ENCODE assay signal across 8 mouse cellular contexts in the genomic region with DNA sequence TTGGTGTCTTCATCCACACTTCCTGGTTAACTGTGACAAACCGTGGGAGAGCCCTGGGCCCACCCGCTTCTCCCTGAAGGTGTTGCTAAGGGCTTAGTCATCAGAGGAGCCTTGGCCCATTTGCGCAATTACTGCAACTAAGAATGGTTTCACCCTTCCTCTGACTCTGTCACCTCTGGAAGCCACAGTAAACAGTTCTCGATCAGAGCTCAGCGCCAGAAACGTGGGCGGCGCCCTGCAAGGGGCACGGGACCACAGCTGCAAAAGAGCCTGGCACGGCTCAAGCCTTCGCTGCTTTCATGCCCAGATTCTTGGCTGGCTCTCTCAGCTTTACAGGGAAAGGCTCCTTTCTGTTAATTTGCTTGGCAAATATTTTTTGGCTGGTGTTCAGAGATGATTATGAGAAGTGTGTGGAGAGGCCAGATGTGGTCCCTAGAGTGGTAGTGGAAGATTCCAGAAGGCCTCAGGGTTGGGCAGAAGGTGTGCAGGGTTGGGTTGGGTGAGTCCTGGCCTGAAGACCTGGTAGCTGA.
A peak's percentile ranks its signal among the peaks of the same experiment; 100 is the strongest.
DNase-seq lines count a peak whose midpoint lies in the region; ATAC-seq and TF ChIP-seq lines count a peak whose summit lies in the region.

No protein-coding gene starts in this region.

- TF ChIP-seq POLR2A in small intestine, adult 2 months (IDR thresholded peaks at IDR 0.05; ENCODE audit: low read depth, low read length) = no peak

- H3K27ac ChIP-seq in forebrain, postnatal 0 days (ENCODE audit: low read depth, low read length) = no peak overlapping the region
- no peak overlapping the region for H3K27ac ChIP-seq in forebrain, embryonic 10.5 days
- H3K27ac ChIP-seq in small intestine, adult 2 months (ENCODE audit: insufficient read depth, low read depth, low read length) = peak overlapping the region; percentile 10
- no peak overlapping the region for H3K27ac ChIP-seq in midbrain, embryonic 15.5 days

- intact Hi-C loops in left cerebral cortex, postnatal 14 days (cut with DNase I) = no loop called here

- H3K27me3 ChIP-seq in forebrain, postnatal 0 days (ENCODE audit: insufficient read depth, low read length) = no peaks in the 10 kb centered on the region
- H3K27me3 ChIP-seq in forebrain, embryonic 10.5 days (ENCODE audit: poor library complexity, severe bottlenecking) = no peaks in the 10 kb centered on the region
- no peaks in the 10 kb centered on the region for H3K27me3 ChIP-seq in small intestine, adult 2 months (ENCODE audit: control insufficient read depth, insufficient read depth, low read length)
- H3K27me3 ChIP-seq in midbrain, embryonic 15.5 days (replicated peaks) = no peaks in the 10 kb centered on the region

- no peaks in the 10 kb centered on the region for H3K9me3 ChIP-seq in forebrain, postnatal 0 days (ENCODE audit: low read length)
- no peaks in the 10 kb centered on the region for H3K9me3 ChIP-seq in forebrain, embryonic 10.5 days
- H3K9me3 ChIP-seq in midbrain, embryonic 15.5 days = no peaks in the 10 kb centered on the region

- no peak overlapping the region for H3K4me3 ChIP-seq in forebrain, postnatal 0 days (ENCODE audit: low read depth, low read length)
- H3K4me3 ChIP-seq in forebrain, embryonic 10.5 days = no peak overlapping the region
- H3K4me3 ChIP-seq in small intestine, adult 2 months (ENCODE audit: low read depth, low read length) = no peak overlapping the region
- no peak overlapping the region for H3K4me3 ChIP-seq in midbrain, embryonic 15.5 days

- no peaks in the 10 kb centered on the region for H3K36me3 ChIP-seq in forebrain, postnatal 0 days (ENCODE audit: insufficient read depth)
- H3K36me3 ChIP-seq in forebrain, embryonic 10.5 days (replicated peaks) = no peaks in the 10 kb centered on the region
- H3K36me3 ChIP-seq in small intestine, adult 2 months (ENCODE audit: control insufficient read depth, insufficient read depth, low read length) = no peaks in the 10 kb centered on the region
- no peaks in the 10 kb centered on the region for H3K36me3 ChIP-seq in midbrain, embryonic 15.5 days (replicated peaks)

- ATAC-seq in forebrain, postnatal 0 days = peak; percentile 74; the same call in 1 of the 2 replicates
- ATAC-seq in common myeloid progenitor, adult 5-6 weeks (replicated peaks; ENCODE audit: low read depth, poor library complexity, severe bottlenecking) = peak; percentile 85
- ATAC-seq in midbrain, embryonic 15.5 days (replicated peaks) = no peak

- H3K4me2 ChIP-seq in forebrain, postnatal 0 days (ENCODE audit: low read depth) = no peak overlapping the region
- H3K4me2 ChIP-seq in midbrain, embryonic 15.5 days = no peak overlapping the region

- H3K9ac ChIP-seq in forebrain, postnatal 0 days = no peak overlapping the region
- H3K9ac ChIP-seq in midbrain, embryonic 15.5 days = no peak overlapping the region

- H3K4me1 ChIP-seq in forebrain, postnatal 0 days (ENCODE audit: insufficient read depth) = no peaks in the 10 kb centered on the region
- H3K4me1 ChIP-seq in forebrain, embryonic 10.5 days = no peaks in the 10 kb centered on the region
- H3K4me1 ChIP-seq in small intestine, adult 2 months (ENCODE audit: control insufficient read depth, insufficient read depth, insufficient read length, low read length) = peaks cover 15% of the 10 kb centered on the region
- no peaks in the 10 kb centered on the region for H3K4me1 ChIP-seq in midbrain, embryonic 15.5 days

- 69% methylated on average over 11 of the region's 11 CpGs for WGBS in forebrain, postnatal 0 days
- 95% methylated on average over 11 of the region's 11 CpGs for WGBS in forebrain, embryonic 10.5 days
- WGBS in small intestine, adult 2 months = 21% methylated on average over 11 of the region's 11 CpGs
- WGBS in midbrain, embryonic 15.5 days = 85% methylated on average over 11 of the region's 11 CpGs

- DNase-seq in forebrain, postnatal 0 days = peak; percentile 16
- DNase-seq in forebrain, embryonic 10.5 days (ENCODE audit: extremely low spot score, low spot score) = no peak
- DNase-seq in 3134 (ENCODE audit: extremely low read depth, insufficient read length, low spot score) = peak; percentile 86
- peak; percentile 40 to 58 for DNase-seq in left cerebral cortex, postnatal 14 days (ENCODE audit: low spot score in 2 of 2)
- no peak for DNase-seq in urinary bladder, postnatal 10 days (ENCODE audit: low spot score)

- no peak for TF ChIP-seq CTCF in forebrain, postnatal 0 days (IDR thresholded peaks at IDR 0.05; ENCODE audit: low read depth)
- no peak for TF ChIP-seq CTCF in small intestine, adult 2 months (IDR thresholded peaks at IDR 0.05; ENCODE audit: extremely low read depth, insufficient read length, insufficient replicate concordance, low read depth, low read length)

Comparison
In these comparisons a context has a peak if more than half of its experiments do, and no peak if none do; other contexts are left out.
1. DNase-seq: peak in forebrain, postnatal 0 days (single experiment), 3134 (single experiment) and left cerebral cortex, postnatal 14 days (2 of 2); none in forebrain, embryonic 10.5 days (single experiment) and urinary bladder, postnatal 10 days (single experiment).